Mouse (Mus musculus): ENCODE data around the gene Cdk4.

GRCm38 (mm10) chr10:127040569-127041214 is 22.6 kb upstream of the Cdk4 start:
- TF ChIP-seq CTCF (IDR thresholded peaks at IDR 0.05; ENCODE audit: low read depth) = no peak
- no peak for TF ChIP-seq EP300 (IDR thresholded peaks at IDR 0.05; ENCODE audit: low read depth)

Data from liver, postnatal 0 days (tissue).